Mouse (Mus musculus) thymus, postnatal 10 days (tissue): ENCODE measurements around the gene Prss23.

Experiments used
- DNase-seq, 2 experiments: peaks; one replicate each; pipeline ENCODE4 v3.0.0; 2021; ENCODE audit warnings: low spot score in 2 of 2

Prss23 gene

GRCm38 (mm10) chr7:89526731-89527429 is at the start of gene Prss23:
Gene Prss23, minus strand, starts transcription at chr7:89527187.
- DNase-seq, result no peak

GRCm38 (mm10) chr7:89576127-89576526 is 49.1 kb upstream of the Prss23 start:
- DNase-seq, result no peak

GRCm38 (mm10) chr7:89564569-89564968 is 37.6 kb upstream of the Prss23 start:
- no peak for DNase-seq

- no peak for DNase-seq
These were observed 36.5 kb upstream of the Prss23 start for GRCm38 (mm10) chr7:89563501-89563900.

- DNase-seq, result no peak
These were observed 35.2 kb upstream of the Prss23 start for GRCm38 (mm10) chr7:89562140-89562539.

GRCm38 (mm10) chr7:89560939-89561338 is 34.0 kb upstream of the Prss23 start:
- no peak for DNase-seq

- no peak for DNase-seq
These were observed 32.6 kb upstream of the Prss23 start for GRCm38 (mm10) chr7:89559633-89560032.

- DNase-seq, result no peak
These were observed 32.1 kb upstream of the Prss23 start for GRCm38 (mm10) chr7:89559105-89559504.

GRCm38 (mm10) chr7:89558446-89559039 is 31.6 kb upstream of the Prss23 start:
- DNase-seq, result no peak

GRCm38 (mm10) chr7:89557056-89557455 is 30.1 kb upstream of the Prss23 start:
- DNase-seq, result no peak

- no peak for DNase-seq
These were observed 29.7 kb upstream of the Prss23 start for GRCm38 (mm10) chr7:89556652-89557051.

GRCm38 (mm10) chr7:89555170-89555569 is 28.2 kb upstream of the Prss23 start:
- no peak for DNase-seq

GRCm38 (mm10) chr7:89554068-89554467 is 27.1 kb upstream of the Prss23 start:
- no peak for DNase-seq

GRCm38 (mm10) chr7:89540976-89541375 is 14.0 kb upstream of the Prss23 start:
- DNase-seq, result no peak

- DNase-seq, result no peak
These were observed 12.4 kb upstream of the Prss23 start for GRCm38 (mm10) chr7:89539391-89539790.

- DNase-seq, result no peak
These were observed 456 bp upstream of the Prss23 start for GRCm38 (mm10) chr7:89527430-89527856.

GRCm38 (mm10) chr7:89523816-89524215 is 3.2 kb downstream of the Prss23 start:
- no peak for DNase-seq

- DNase-seq, result no peak
These were observed 4.8 kb downstream of the Prss23 start for GRCm38 (mm10) chr7:89522170-89522569.

- no peak for DNase-seq
These were observed 9.3 kb downstream of the Prss23 start for GRCm38 (mm10) chr7:89517460-89518390.

- DNase-seq, result no peak
These were observed 10.2 kb downstream of the Prss23 start for GRCm38 (mm10) chr7:89516551-89517459.

- no peak for DNase-seq
These were observed 15.0 kb downstream of the Prss23 start for GRCm38 (mm10) chr7:89511921-89512514.
